8 mouse cellular contexts compared by ENCODE assay signal in genomic region chr12:98577861-98578360, GRCm38 (mm10). TPM values are rescaled to one million over a fixed set of nuclear protein-coding genes. Genes with fewer than 3 reads are reported as not detected.
DNase-seq lines count a peak whose midpoint lies in the region; ATAC-seq lines count a peak whose summit lies in the region.

TSS of gene Kcnk10 (minus strand) at chr12:98578310.

- H3K9me3 ChIP-seq in embryonic facial prominence, embryonic 10.5 days = no peaks in the 10 kb centered on the region
- H3K9me3 ChIP-seq in hindbrain, embryonic 16.5 days (ENCODE audit: control insufficient read depth, low read length) = no peaks in the 10 kb centered on the region
- H3K9me3 ChIP-seq in midbrain, embryonic 13.5 days = no peaks in the 10 kb centered on the region

- ATAC-seq in hindbrain, embryonic 16.5 days = no peak
- 0 out of 2 replicates have a peak, but pooled peaks have one; percentile 7 for ATAC-seq in midbrain, embryonic 13.5 days

- peak within 1 kb of the TSS; percentile 66 for H3K9ac ChIP-seq in hindbrain, embryonic 16.5 days (ENCODE audit: low read depth, low read length)
- H3K9ac ChIP-seq in midbrain, embryonic 13.5 days (replicated peaks) = peak within 1 kb of the TSS; percentile 78

- H3K4me1 ChIP-seq in embryonic facial prominence, embryonic 10.5 days = peaks cover 31% of the 10 kb centered on the region
- peaks cover 11% of the 10 kb centered on the region for H3K4me1 ChIP-seq in hindbrain, embryonic 16.5 days (ENCODE audit: control insufficient read depth, insufficient read depth, low read depth, low read length)
- peaks cover 34% of the 10 kb centered on the region for H3K4me1 ChIP-seq in midbrain, embryonic 13.5 days (replicated peaks)

- peak within 1 kb of the TSS; percentile 57 for H3K4me3 ChIP-seq in embryonic facial prominence, embryonic 10.5 days
- peak within 1 kb of the TSS; percentile 46 for H3K4me3 ChIP-seq in hindbrain, embryonic 16.5 days (ENCODE audit: low read length)
- H3K4me3 ChIP-seq in midbrain, embryonic 13.5 days (replicated peaks) = peak within 1 kb of the TSS; percentile 71

- H3K36me3 ChIP-seq in embryonic facial prominence, embryonic 10.5 days (replicated peaks) = no peaks in the 10 kb centered on the region
- H3K36me3 ChIP-seq in hindbrain, embryonic 16.5 days (ENCODE audit: control insufficient read depth, insufficient read depth, low read length) = no peaks in the 10 kb centered on the region
- no peaks in the 10 kb centered on the region for H3K36me3 ChIP-seq in midbrain, embryonic 13.5 days

- peak within 1 kb of the TSS; percentile 76 for H3K4me2 ChIP-seq in hindbrain, embryonic 16.5 days (ENCODE audit: low read length)
- H3K4me2 ChIP-seq in midbrain, embryonic 13.5 days (replicated peaks) = peak within 1 kb of the TSS; percentile 88

- peaks cover 65% of the 10 kb centered on the region for H3K27me3 ChIP-seq in embryonic facial prominence, embryonic 10.5 days (replicated peaks; ENCODE audit: low read depth, poor library complexity, severe bottlenecking)
- no peaks in the 10 kb centered on the region for H3K27me3 ChIP-seq in hindbrain, embryonic 16.5 days (replicated peaks; ENCODE audit: control insufficient read depth, insufficient read depth, low read length)
- 0 out of 2 replicates have a peak, but pooled peaks cover 2% of the 10 kb centered on the region for H3K27me3 ChIP-seq in midbrain, embryonic 13.5 days

- no peak for DNase-seq in layer of hippocampus, adult 8-10 months (ENCODE audit: low spot score in 2 of 2)
- DNase-seq in layer of hippocampus, adult 9-10 months (ENCODE audit: low spot score) = no peak
- DNase-seq in R1 (ENCODE audit: low read depth, low spot score) = peak; percentile 29
- peak; percentile 62 for DNase-seq in embryonic facial prominence, embryonic 10.5 days (ENCODE audit: low spot score)
- no peak for DNase-seq in testis, postnatal 14 days (ENCODE audit: low spot score)
- DNase-seq in yolk sac, embryonic 10.5 days (ENCODE audit: low spot score) = no peak

- WGBS in embryonic facial prominence, embryonic 10.5 days = under 1% methylated on average over 22 of the region's 22 CpGs
- WGBS in hindbrain, embryonic 16.5 days = 1% methylated on average over 22 of the region's 22 CpGs
- under 1% methylated on average over 22 of the region's 22 CpGs for WGBS in midbrain, embryonic 13.5 days

- H3K27ac ChIP-seq in embryonic facial prominence, embryonic 10.5 days (replicated peaks) = peak within 1 kb of the TSS; percentile 72
- H3K27ac ChIP-seq in hindbrain, embryonic 16.5 days (ENCODE audit: low read depth, low read length) = no peak within 1 kb of the TSS
- peak within 1 kb of the TSS; percentile 83 for H3K27ac ChIP-seq in midbrain, embryonic 13.5 days

RNA-seq across cellular contexts. Expression of gene Kcnk10, which starts in this region (rescaled TPM):
- total RNA-seq in layer of hippocampus, adult 8-10 months (2022) = 10 to 100 TPM; 17.5 to 19.2 (median 18.5) TPM
- polyA plus RNA-seq in embryonic facial prominence, embryonic 10.5 days (2016; fragmentation: Nextera tagmentation; extraction: Ambion mirVana) = 4.3 and 6.9 TPM in 2 replicates
- polyA plus RNA-seq in hindbrain, embryonic 16.5 days (2015; fragmentation: Nextera tagmentation; extraction: Ambion mirVana) = 33.9 and 35.0 TPM in 2 replicates
- polyA plus RNA-seq in midbrain, embryonic 13.5 days (2015; fragmentation: Nextera tagmentation; extraction: Ambion mirVana) = 51.8 and 53.9 TPM in 2 replicates

Comparison
In these comparisons a context has a peak if more than half of its experiments do, and no peak if none do; other contexts are left out.
1. DNase-seq: peak in R1 (single experiment) and embryonic facial prominence, embryonic 10.5 days (single experiment); none in layer of hippocampus, adult 8-10 months (0 of 2), layer of hippocampus, adult 9-10 months (single experiment), testis, postnatal 14 days (single experiment) and yolk sac, embryonic 10.5 days (single experiment).
2. Peak in every context shown above with its lines, with median percentiles within 50 percentile points of each other: H3K4me3 ChIP-seq.